ENCODE assay signal across 8 mouse cellular contexts in genomic region chr2:165878907-165879361, GRCm38 (mm10). TPM values are rescaled to one million over a fixed set of nuclear protein-coding genes. Genes with fewer than 3 reads are reported as not detected.
DNase-seq lines count a peak whose midpoint lies in the region; ATAC-seq and TF ChIP-seq lines count a peak whose summit lies in the region.

No protein-coding gene starts in this region.

- H3K4me2 ChIP-seq in heart, postnatal 0 days (ENCODE audit: low read depth, low read length), result peak overlapping the region; percentile 41
- 0 out of 2 replicates have a peak overlapping the region, but pooled peaks have one; percentile 51 for H3K4me2 ChIP-seq in liver, postnatal 0 days (ENCODE audit: low read depth, low read length)

- peak overlapping the region; percentile 100 for H3K27ac ChIP-seq in heart, postnatal 0 days (ENCODE audit: low read depth)
- H3K27ac ChIP-seq in liver, postnatal 0 days (ENCODE audit: low read depth), result peak overlapping the region; percentile 79; the same call in 1 of the 2 replicates

- peaks cover 7% of the 10 kb centered on the region; the same call in 1 of the 2 replicates for H3K36me3 ChIP-seq in heart, postnatal 0 days (replicated peaks; ENCODE audit: control insufficient read depth, insufficient read depth, low read length)
- H3K36me3 ChIP-seq in liver, postnatal 0 days (replicated peaks; ENCODE audit: insufficient read depth, low read length), result peaks cover 20% of the 10 kb centered on the region

- 30% methylated on average over 8 of the region's 8 CpGs for WGBS in heart, postnatal 0 days
- 65% methylated on average over 8 of the region's 8 CpGs for WGBS in liver, postnatal 0 days (ENCODE audit: insufficient replicate concordance)

- TF ChIP-seq EP300 in heart, postnatal 0 days (IDR thresholded peaks at IDR 0.05; ENCODE audit: low read depth), result no peak
- TF ChIP-seq EP300 in liver, postnatal 0 days (IDR thresholded peaks at IDR 0.05; ENCODE audit: low read depth), result no peak

- H3K4me1 ChIP-seq in heart, postnatal 0 days (ENCODE audit: control insufficient read depth, insufficient read depth), result peaks cover 95% of the 10 kb centered on the region
- peaks cover 87% of the 10 kb centered on the region for H3K4me1 ChIP-seq in liver, postnatal 0 days (ENCODE audit: insufficient read depth)

- no peak for ATAC-seq in heart, postnatal 0 days (ENCODE audit: insufficient read depth, low read depth)
- ATAC-seq in liver, postnatal 0 days, result no peak
- no peak for ATAC-seq in monocyte, adult 5-6 weeks (replicated peaks; ENCODE audit: insufficient number of reproducible peaks, low FRiP score, low TSS enrichment, poor library complexity, severe bottlenecking)

- H3K27me3 ChIP-seq in heart, postnatal 0 days (ENCODE audit: control insufficient read depth, insufficient read depth, low read length), result no peaks in the 10 kb centered on the region
- H3K27me3 ChIP-seq in liver, postnatal 0 days (ENCODE audit: insufficient read depth, low read length), result no peaks in the 10 kb centered on the region

- H3K4me3 ChIP-seq in heart, postnatal 0 days (ENCODE audit: low read depth, low read length), result no peak overlapping the region
- no peak overlapping the region for H3K4me3 ChIP-seq in liver, postnatal 0 days (ENCODE audit: low read depth, low read length)

- no peak for TF ChIP-seq CTCF in heart, postnatal 0 days (IDR thresholded peaks at IDR 0.05; ENCODE audit: low read depth)
- no peak for TF ChIP-seq CTCF in liver, postnatal 0 days (IDR thresholded peaks at IDR 0.05; ENCODE audit: low read depth)

- peak; percentile 88 for DNase-seq in heart, adult 11 months
- no peak for DNase-seq in heart, postnatal 4 days
- DNase-seq in brain, adult 2 months (ENCODE audit: low read depth, low spot score), result peak; percentile 62
- DNase-seq in heart, postnatal 0 days (ENCODE audit: low spot score), result peak; percentile 7
- no peak for DNase-seq in liver, postnatal 0 days
- DNase-seq in gastrocnemius, adult 18-20 months (ENCODE audit: low spot score), result no peak
- DNase-seq in retina, embryonic 14.5 days (ENCODE audit: low spot score), result no peak

- H3K9me3 ChIP-seq in heart, postnatal 0 days (replicated peaks; ENCODE audit: control insufficient read depth, low read length), result no peaks in the 10 kb centered on the region
- no peaks in the 10 kb centered on the region for H3K9me3 ChIP-seq in liver, postnatal 0 days (ENCODE audit: low read length)

- no peak overlapping the region for H3K9ac ChIP-seq in heart, postnatal 0 days (replicated peaks; ENCODE audit: low read depth, low read length)
- no peak overlapping the region for H3K9ac ChIP-seq in liver, postnatal 0 days (replicated peaks)

RNA-seq across cellular contexts. Expression of gene Zmynd8, which starts 19.9 kb away (rescaled TPM):
- 10 to 100 TPM; 49.5 to 50.4 TPM for total RNA-seq in heart, postnatal 4 days (2021)
- 19.2 and 48.1 TPM in 2 replicates for total RNA-seq in heart, postnatal 0 days (2014; rRNA removed; ENCODE audit: low replicate concordance)
- polyA plus RNA-seq in heart, postnatal 0 days (2015; fragmentation: Nextera tagmentation; extraction: Ambion mirVana), result 35.3 and 35.4 TPM in 2 replicates
- 16.9 and 21.9 TPM in 2 replicates for polyA plus RNA-seq in liver, postnatal 0 days (2015; fragmentation: Nextera tagmentation; extraction: Ambion mirVana)
- 42.6 to 54.2 TPM (median 44.4 TPM) in 3 replicates for total RNA-seq in monocyte, adult 5-6 weeks (2017)
- total RNA-seq in gastrocnemius, adult 18-20 months (2021), result 10 to 100 TPM; 16.4 to 17.2 TPM

Comparison
In these comparisons a context has a peak if more than half of its experiments do, and no peak if none do; other contexts are left out.
1. DNase-seq: peak in heart, adult 11 months (single experiment), brain, adult 2 months (single experiment) and heart, postnatal 0 days (single experiment); none in heart, postnatal 4 days (single experiment), liver, postnatal 0 days (single experiment), gastrocnemius, adult 18-20 months (single experiment) and retina, embryonic 14.5 days (single experiment).